Mouse (Mus musculus) CD8-positive naive resting alpha-beta T cell, adult 2 months (primary cell): Measurements from ENCODE around the gene Srrm3.

Experiments
- DNase-seq, 2 experiments: peaks; one replicate each; pipeline ENCODE4 v3.0.0; 2022; ENCODE audit warnings: low read depth in 2 of 2, low spot score in 2 of 2

Srrm3 gene

DNA sequence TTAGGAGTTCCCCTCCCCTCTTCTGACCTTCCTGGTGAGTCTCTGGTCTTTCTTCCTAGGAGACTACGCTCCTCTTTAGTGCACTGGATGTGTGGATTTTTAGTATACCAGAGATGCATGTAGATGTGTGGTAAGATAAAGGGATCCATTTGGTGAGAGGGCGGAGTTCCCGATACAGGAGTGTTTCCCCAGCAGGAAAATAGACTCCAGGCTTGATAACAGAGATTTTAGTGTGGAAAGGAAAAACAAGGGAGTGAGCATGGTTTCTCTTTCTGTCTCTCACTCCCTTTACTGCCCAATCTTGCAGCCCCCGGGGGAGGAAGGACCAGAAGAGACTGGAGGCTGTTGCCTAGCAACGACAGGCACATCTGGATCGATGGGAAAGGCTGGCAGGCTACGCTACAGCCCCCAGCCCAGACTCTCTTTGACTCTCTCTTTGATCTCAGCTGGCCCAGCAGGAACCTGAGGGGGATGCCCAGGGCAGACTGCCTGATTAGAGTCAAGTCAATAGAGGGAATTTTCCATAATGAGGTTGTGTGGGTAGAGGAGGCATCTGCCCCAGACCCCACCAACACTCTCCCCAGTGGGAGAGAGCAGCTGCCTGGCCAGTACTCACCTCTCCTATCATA, 15.7 kb downstream of the Srrm3 start:
- DNase-seq = no peak

DNA sequence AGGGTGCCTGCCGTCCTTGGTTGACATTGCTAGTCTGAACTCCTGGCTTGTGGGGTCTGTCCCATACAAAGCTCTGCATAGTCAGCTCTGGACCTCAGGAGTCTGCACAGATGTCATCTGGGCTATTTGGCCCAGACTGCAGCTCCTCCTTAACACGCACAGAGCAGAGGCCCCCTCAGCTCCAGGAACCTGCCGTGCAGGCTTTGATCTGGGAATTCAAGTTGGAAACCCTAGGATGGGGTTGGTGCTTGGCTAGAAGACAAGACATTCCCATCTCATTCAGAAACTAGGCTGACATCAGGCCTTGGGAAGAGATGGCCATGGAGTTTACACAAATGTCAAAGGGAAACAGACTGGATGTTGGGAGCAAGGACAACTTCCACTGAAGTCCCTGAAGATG, 17.8 kb downstream of the Srrm3 start:
- no peak for DNase-seq

DNA sequence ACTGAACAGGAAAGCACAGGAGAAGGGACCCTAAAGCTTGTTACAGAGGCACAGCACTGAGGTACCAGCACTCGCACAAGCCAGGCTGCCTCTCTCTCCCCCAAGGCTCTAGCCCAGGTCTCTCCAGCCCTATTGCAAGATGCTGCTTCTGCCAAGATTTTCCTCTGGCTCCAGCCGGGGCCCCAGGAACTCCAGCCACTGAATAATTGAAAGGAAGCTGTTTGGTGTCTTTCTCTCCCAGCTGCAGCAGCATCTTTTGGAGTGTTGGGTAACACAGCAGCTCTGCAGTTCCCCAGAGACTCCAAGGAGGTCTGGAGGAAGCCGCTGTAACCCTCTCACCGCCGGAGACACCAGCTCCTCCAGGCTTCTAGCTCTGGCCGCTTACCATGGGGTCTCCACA, 19.5 kb downstream of the Srrm3 start:
- DNase-seq = no peak

DNA sequence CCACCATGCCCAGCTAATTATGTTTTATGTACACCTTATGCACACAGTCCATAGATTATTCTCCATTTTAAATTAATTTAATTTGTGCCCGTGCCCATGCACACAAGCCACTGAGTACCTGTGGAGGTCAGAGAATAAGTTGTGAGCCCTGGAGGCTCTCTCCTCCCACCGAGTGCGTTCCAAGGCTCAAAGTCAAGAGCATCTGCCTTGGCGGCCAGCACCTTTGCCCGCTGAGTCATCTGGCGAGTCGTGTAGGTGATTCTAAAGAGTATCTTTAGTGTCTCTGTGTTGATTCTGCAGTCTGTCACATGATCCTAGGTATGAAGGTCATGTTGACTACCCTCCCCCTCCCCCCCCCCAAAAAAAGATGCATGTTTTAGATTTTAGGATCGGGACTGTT, 22.7 kb downstream of the Srrm3 start:
- no peak for DNase-seq

DNA sequence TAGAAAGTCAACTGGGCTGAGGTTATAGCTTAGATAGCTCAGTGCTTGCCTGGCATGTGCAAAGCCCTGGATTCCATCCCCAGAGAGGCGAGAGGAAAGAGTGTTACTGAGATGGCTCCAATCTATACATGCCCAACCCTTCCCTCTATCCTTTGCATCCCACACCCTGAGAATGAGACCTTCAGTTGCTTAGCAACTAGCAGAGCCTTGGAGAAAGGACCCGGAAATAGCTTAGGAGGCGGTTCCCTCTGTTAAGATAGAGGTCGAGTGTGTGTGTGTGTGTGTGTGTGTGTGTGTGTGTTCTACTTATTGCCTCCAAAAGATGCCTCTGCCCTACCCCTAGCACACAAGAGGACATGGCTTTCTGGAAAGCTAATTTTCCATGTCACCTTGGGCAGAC, 26.0 kb downstream of the Srrm3 start:
- no peak for DNase-seq

DNA sequence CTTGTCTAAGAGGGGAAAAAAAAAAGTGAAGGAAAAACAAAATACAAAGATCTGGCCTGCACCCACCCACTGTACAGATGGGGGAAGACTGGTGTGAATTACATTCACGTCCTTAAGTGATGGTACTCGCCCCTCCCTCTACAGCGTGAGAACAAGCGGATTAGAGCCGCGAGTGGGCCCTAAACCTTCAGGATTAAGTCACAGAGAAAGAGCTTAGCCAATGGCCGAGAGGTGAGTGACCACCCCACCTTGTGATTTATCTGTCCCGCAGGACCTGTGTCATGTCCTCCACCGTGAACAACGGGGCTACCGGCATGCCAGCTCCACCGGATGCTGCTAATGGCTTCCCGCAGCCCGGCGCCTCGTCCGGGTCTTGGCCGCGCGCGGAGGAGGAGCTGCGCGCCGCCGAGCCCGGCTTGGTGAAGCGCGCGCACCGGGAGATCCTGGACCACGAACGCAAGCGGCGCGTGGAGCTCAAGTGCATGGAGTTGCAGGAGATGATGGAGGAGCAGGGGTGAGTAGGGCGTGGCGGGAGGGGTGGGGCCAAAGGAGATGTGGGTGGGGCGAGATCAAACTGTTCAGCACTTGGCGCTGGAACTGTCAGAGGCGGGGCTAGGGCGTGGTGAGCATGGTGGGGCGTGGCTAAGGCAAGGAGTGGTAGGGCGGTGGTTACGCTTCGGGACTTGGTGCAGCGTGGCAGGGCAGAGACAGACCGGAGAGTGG, 28.2 kb downstream of the Srrm3 start:
- DNase-seq = peak in 1 of 2 experiments; percentile 33

DNA sequence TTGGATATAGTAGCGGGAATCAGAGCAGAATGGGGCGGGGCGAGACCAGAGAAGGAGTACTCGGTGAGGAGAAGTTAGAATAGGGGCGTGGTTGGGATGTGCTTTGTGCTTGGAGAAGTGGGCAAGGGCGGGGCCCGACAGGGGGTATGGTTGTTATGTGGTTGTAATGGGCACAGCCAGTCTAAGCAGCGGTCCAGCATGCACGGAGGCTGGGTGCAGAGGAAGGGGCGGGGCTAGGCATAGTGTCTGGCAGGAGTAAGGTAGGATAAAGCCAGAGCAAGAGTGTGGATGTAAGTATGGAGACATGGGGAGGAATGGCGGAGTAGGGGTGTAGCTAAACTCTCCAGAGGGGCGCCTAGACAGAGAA, 28.8 kb downstream of the Srrm3 start:
- DNase-seq = no peak

DNA sequence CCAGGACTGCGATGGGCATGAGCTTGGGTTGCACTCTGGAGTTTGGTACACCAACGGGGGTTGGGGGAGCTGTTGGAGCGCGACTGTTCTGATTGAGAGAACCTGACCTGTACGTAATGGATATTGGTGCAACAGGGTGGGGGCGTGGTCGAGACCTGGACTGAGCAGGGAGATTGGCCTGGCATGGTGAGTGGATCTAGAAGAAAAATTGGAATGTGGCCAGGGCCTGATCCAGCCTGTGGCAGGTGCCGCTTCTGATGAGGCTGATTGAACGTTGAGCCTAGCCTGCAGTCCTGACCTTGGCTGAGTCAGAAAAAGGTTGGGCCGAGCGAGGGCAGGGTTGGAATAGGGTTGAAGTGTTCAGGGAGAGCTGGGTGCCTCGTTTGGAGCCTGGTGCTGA, 29.3 kb downstream of the Srrm3 start:
- no peak for DNase-seq

DNA sequence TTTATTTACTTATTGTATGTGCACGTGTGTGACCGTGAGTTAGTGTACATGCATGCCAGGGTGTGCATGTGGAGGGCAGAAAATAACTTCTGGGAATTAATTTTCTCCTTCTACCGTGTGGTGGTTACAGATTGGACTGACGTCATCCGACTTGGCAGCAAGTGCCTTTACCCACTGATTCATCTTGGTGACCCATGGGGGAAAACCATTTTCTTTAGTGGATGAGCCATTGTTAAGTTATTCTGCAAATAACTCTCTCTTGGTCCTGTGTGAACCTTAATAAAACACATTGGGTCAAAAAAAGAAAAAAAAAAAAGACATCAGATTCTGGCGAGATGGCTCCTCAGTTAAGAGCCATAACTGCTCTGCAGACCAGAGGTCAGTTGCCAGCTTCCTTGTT, 35.0 kb downstream of the Srrm3 start:
- no peak for DNase-seq

DNA sequence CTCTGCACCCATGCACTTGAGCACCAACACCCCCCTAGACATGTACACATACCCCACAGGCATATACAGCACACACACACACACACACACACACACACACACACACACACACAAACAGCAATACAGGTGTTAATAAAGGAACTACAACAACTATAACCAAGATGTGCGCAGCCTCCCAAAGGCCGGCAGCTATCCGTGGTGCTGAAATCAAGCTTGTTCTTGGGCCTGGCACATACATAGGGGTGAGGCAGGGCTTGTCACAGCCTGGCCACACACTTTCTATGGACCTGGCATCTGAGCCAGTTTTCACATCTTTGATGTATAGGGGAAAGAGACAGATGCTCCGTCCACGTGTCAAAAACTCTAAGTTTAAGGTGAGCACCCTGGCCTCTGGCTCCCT, 36.7 kb downstream of the Srrm3 start:
- no peak for DNase-seq

DNA sequence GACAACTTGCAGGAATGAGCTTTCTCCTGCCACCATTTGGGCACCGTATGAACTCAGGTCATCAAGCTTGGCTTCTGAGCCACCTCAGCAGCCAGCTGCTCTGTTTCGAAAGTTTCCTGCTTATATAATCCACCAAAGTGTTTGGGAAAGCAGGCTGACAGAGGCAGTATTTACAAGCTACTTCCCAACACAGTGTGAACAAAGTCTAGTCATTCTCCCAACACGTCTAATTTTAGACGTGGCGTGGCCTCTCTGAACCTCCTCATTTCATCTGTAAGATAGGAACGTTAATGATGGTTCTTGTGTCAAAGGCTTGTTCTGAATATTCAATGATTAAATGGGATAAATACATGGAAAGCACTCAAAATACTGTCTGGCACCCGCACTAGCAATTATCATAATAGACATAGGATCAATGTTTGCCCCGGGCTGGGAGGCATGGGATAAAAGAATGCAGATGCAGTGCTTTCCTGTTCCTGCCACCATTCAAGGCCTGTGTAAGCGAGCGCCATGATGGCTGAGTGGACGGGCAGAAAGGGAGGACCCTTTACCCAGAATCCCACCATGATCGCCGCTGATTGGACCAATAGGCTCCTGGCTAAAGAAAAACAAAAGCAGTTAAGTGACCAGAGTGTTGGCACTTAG, 39.1 kb downstream of the Srrm3 start:
- DNase-seq = no peak

DNA sequence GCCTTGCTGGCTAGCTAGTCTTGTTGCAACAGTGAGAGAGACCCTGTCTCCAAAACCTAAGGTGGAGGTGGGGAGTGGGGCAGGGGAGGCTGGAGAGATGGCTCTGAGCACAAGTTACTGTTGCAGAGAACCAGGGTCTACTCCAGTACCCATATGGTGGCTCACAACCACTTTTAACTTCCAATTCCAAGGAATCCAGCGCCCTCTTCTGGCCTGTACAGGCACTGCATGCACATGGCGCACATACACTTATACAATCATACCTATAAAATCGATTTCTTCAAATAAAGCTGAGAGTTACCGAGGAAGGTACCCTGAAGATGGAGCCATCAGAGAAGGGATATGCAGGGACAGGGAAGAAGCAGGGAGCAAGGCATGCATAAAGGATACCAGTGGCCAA, 40.8 kb downstream of the Srrm3 start:
- DNase-seq = no peak

DNA sequence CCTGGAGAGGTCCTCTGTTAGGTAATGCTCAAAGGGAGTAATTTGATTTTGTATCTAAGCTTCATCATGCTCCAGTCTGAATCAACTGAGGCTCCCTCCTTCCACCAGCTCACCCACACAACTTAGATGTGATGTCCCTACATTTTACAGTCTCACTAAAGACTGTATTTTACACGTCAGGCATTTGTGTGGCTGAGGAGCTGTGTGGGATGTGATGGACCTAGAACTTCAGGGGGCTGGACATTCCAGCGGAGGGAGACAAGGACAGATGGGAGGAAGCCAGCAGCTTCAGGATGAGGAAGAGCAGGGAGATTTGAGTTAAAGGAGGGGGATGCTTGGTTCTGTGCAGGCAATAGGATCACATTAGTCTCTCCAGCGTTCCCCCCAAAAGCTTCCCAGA, 41.2 kb downstream of the Srrm3 start:
- DNase-seq = no peak

DNA sequence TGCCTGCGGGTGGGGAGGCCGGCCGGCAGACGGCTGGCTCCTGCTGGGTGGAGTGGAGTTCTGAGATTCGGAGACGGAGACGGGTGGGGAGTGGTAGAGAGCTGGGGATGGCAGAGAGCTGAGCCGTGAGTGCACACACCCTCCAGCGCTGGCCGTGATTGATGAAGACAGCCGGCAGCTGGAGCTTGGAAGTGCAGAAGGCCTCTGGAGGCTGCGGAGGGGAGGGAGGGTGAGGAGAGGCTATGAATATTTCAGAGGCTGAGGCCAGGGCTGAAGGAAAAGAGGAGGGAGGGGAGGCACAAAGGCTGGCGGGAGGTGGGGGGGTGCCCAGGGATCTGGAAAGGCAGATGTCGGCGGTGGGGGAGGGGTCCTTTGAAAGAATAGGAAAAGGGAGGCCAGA, 44.3 kb downstream of the Srrm3 start:
- DNase-seq = no peak

DNA sequence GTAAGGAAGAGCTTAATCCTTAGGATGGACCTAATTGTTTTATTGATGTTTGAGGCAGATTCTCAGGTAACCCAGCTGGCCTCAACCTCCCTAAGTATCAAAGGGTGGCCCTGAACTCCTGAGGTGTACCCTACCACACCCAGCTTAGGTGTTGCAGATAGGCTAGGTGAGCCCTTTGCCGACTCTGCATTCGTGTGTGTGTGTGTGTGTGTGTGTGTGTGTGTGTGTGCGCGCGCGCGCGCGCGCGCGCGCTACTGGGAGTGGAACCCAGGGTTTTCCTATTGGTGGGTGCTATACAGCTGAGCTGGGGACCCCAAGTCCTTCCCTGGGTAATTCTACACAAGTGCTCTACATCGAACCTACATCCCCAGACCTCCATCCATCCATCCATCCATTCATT, 44.8 kb downstream of the Srrm3 start:
- no peak for DNase-seq

DNA sequence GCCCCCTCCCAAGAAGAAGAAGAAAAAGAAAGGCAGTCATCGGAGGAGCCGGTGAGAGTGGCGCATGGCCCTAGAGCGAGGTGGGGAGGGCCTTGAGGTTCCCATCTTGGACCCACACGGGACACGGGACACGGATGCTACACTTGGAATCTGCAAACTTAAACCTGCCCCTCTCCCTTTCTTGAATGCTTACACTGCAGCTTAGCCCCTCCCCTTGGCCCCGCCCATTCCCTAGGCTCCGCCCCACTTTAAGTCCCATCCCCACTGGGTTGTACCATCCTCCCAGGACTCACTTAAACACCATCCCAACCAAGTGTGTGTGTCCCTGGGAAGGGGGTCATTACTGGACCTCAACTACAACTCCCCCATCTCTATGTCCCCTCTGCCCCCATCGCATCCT, 45.7 kb downstream of the Srrm3 start:
- no peak for DNase-seq

DNA sequence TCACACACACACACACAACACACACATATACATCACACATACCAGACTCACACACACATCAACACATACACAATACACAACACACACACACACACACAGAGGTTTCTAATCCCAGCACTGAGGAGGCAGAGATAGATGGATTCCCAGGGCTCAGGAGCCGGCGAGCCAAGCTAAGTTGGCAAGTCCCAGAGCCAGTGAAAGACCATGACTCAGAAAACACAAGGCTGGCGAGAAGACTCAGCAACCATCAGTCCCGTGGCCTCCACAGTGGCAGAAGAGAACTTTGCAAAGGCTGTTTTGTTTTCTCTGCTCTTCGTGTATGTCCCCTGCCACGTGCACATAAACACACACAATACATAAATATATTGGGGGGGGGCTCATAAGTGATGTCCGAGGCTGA, 47.0 kb downstream of the Srrm3 start:
- DNase-seq = no peak

DNA sequence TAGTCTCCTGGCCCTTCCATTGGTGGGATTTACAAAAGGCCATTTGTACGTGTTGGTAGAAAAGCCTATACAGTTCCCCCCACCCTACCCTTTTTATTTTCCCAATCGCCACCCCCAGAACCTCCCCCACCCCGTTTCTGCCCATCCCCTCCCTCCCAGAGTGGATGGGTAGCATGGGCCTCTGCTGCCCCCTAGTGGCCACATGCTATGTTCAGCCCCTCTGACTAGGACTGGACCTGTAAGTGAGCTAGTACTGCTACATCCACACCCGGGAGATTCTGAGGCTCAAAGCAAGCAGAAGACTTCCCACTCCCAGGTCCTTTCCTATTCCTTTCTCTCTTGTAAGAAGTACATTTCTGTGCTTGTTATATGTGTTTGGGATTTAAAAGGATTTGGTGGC, 48.5 kb downstream of the Srrm3 start:
- DNase-seq = peak; percentile 51 to 53

DNA sequence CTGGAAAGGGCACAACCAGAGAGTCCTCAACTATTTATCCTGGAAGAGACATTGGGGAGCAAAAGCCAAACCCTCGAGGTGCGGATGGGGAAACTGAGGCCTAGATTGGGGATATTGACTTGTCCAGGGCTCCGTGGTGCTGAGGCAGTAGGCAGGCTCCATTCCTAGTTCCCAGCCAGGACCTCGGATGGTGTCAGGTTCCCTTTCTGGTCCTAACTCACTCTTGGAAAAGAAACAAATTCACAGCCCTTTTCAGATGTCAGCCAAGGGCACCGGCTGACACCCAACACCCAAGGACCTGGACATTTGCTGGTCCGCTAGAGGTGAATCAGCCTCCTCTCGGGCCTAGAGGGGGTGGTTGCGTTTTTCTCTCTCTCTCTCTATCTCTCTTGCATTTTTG, 60.0 kb downstream of the Srrm3 start:
- no peak for DNase-seq

DNA sequence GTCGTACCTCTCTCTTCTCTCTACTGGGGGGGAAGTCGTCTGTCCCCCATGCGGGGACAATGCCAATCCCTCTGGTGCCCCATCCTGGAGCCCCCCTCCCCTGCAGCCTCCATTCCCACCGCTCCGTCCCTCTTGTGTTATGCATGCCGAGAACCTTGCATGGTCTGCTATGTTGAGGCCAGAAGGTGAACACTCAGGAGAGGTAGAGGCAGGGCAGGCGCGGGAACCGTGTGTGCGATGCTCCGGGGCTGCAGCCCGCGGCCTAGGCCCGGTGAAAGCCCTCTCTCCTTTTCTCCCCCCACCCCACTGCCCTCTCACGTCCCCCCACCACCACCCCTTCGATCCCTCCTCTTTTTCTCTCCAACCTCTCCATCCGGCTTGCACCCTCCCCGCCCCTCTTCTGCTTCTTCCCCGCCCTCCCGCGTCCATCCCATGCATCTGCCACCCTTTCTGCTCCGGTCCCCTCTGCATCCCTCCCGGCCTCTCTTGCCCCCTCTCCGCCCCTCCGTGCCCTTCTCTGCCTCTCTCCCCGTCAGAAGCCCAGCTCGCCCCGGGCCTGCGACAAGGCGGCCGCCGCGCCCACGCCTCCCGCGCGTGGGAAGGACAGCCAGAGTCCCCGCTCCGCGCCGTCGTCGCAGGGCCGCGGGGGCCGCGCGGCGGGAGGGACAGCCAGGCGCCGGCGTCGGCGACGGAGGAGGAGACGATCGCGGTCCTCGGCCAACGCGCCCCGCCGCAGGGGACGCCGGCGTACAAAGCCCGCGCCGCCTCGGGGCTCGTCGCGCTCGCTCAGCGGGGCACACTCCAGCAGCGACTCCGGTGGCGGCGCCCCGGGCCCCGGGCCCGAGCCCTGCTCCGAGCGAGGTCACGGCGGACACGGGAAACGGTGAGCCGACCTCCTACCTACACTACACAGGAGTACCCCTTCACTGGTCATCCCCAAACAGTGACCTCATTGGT, 61.2 kb downstream of the Srrm3 start:
- DNase-seq = no peak

DNA sequence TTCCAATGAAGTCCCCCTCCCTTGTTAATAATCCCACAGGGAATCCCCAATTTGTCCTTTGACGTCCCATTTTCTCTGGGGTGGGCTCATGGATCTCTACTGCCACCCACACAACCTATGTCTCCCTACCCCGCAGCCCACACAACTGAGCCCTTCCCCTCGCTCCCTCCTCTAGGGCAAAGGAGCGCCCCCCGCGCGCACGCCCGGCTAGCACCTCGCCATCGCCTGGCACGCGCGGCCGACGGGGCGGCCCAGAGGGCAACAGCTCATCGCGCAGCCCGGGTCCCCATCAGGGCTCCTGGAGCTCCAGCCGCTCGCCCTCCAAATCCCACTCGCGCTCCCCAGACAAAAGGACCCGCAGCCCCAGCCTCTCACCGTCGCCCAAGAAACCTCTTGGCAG, 62.0 kb downstream of the Srrm3 start:
- DNase-seq = no peak
